Mouse (Mus musculus): Measurements from ENCODE around the gene Spata31d1d. TPM values are rescaled to one million over a fixed set of nuclear protein-coding genes. Genes with fewer than 3 reads are reported as not detected.

Spata31d1d gene
- total and polyA plus RNA-seq, 3 experiments = not detected

GRCm38 (mm10) chr13:59766786-59767515 lies 35.4 kb upstream of the Spata31d1d start:
- no peak overlapping the region for H3K4me2 ChIP-seq (ENCODE audit: insufficient read depth, low read depth, poor library complexity, severe bottlenecking)
- in situ Hi-C loops (cut with MboI; ENCODE audit: low pct_ligation_motif_present, low pct_unique_long_range_greater_than_20kb, low sequenced_read_pairs) = no loop called here
- H3K36me3 ChIP-seq (replicated peaks in 1 of 2; ENCODE audit: control insufficient read depth in 1 of 2, insufficient read depth in 1 of 2, low read length in 1 of 2) = peaks cover 16 to 46% of the 10 kb centered on the region in 2 experiments
- H3K4me1 ChIP-seq (ENCODE audit: control insufficient read depth in 1 of 2, insufficient read depth in 2 of 2) = peaks cover 9 to 32% of the 10 kb centered on the region in 2 experiments; a peak in 3 of 4 replicates
- no peak overlapping the region for H3K9ac ChIP-seq (ENCODE audit: insufficient read depth, low read depth)
- H3K27me3 ChIP-seq (replicated peaks) = no peaks in the 10 kb centered on the region
- dilution Hi-C loops (cut with MboI; ENCODE audit: extremely low pct_ligation_motif_present, extremely low pct_unique_long_range_greater_than_20kb, low sequenced_read_pairs) = no loop called here
- DNase-seq (ENCODE audit: extremely low read depth) = no peak
- H3K9me3 ChIP-seq (replicated peaks; ENCODE audit: low read length) = no peaks in the 10 kb centered on the region
- peaks cover 27% of the 10 kb centered on the region for H3K79me2 ChIP-seq (replicated peaks; ENCODE audit: control insufficient read depth, extremely low read depth, insufficient read depth, poor library complexity, severe bottlenecking)
- no peak overlapping the region for H3K27ac ChIP-seq (ENCODE audit: insufficient read depth, low read depth)
- H3K4me3 ChIP-seq (replicated peaks in 1 of 3; ENCODE audit: low read depth in 2 of 3, low read length in 2 of 3, poor library complexity in 1 of 3) = no peak overlapping the region
- no peak for TF ChIP-seq RCOR1 (conservative IDR thresholded peaks at IDR 0.05; ENCODE audit: low read depth, low read length)

GRCm38 (mm10) chr13:59762791-59763190 lies 31.2 kb upstream of the Spata31d1d start:
- in situ Hi-C loops (cut with MboI; ENCODE audit: low pct_ligation_motif_present, low pct_unique_long_range_greater_than_20kb, low sequenced_read_pairs) (no loop called here), dilution Hi-C loops (cut with MboI; ENCODE audit: extremely low pct_ligation_motif_present, extremely low pct_unique_long_range_greater_than_20kb, low sequenced_read_pairs) (no loop called here)
- TF ChIP-seq POLR2AphosphoS2 (IDR thresholded peaks at IDR 0.05; ENCODE audit: low read depth, low read length) (no peak), KAT2A (IDR thresholded peaks at IDR 0.05; ENCODE audit: insufficient replicate concordance, low read length) (no peak), MXI1 (IDR thresholded peaks at IDR 0.05; ENCODE audit: low read depth, low read length) (no peak), USF2 (conservative IDR thresholded peaks at IDR 0.05; ENCODE audit: low read depth, low read length) (no peak), TCF12 (IDR thresholded peaks at IDR 0.05; ENCODE audit: low read depth, low read length) (no peak), PAX5 (IDR thresholded peaks at IDR 0.05; ENCODE audit: low read length) (no peak), E2F4 (IDR thresholded peaks at IDR 0.05; ENCODE audit: insufficient replicate concordance, low read depth, low read length) (no peak), NELFE (IDR thresholded peaks at IDR 0.05; ENCODE audit: low read depth, low read length) (no peak), JUN (IDR thresholded peaks at IDR 0.05; ENCODE audit: insufficient read depth, low read depth, low read length) (no peak), CHD1 (IDR thresholded peaks at IDR 0.05; ENCODE audit: low read depth, low read length) (no peak), ELF1 (IDR thresholded peaks at IDR 0.05; ENCODE audit: low read depth, low read length) (no peak), RAD21 (IDR thresholded peaks at IDR 0.05; ENCODE audit: low read depth, low read length) (no peak), TBP (conservative IDR thresholded peaks at IDR 0.05; ENCODE audit: low read depth, low read length) (no peak), POLR2A (IDR thresholded peaks at IDR 0.05; ENCODE audit: low read depth, low read length) (no peak), CTCF (conservative IDR thresholded peaks at IDR 0.05 in 1 of 2, IDR thresholded peaks at IDR 0.05 in 1 of 2; ENCODE audit: low read depth in 2 of 2, low read length in 2 of 2) (no peak), SMC3 (IDR thresholded peaks at IDR 0.05; ENCODE audit: low read depth, low read length) (no peak), CHD2 (IDR thresholded peaks at IDR 0.05; ENCODE audit: low read length) (no peak)
- Histone ChIP-seq H3K27ac (ENCODE audit: insufficient read depth, low read depth) (no peak overlapping the region), H3K9ac (ENCODE audit: insufficient read depth, low read depth) (no peak overlapping the region), H3K36me3 (replicated peaks in 1 of 2; ENCODE audit: control insufficient read depth in 1 of 2, insufficient read depth in 1 of 2, low read length in 1 of 2) (peaks cover 41 to 80% of the 10 kb centered on the region in 2 experiments), H3K4me3 (replicated peaks in 1 of 3; ENCODE audit: low read depth in 2 of 3, low read length in 2 of 3, poor library complexity in 1 of 3) (no peak overlapping the region), H3K9me3 (replicated peaks; ENCODE audit: low read length) (no peaks in the 10 kb centered on the region), H3K79me2 (replicated peaks; ENCODE audit: control insufficient read depth, extremely low read depth, insufficient read depth, poor library complexity, severe bottlenecking) (peaks cover 12% of the 10 kb centered on the region), H3K27me3 (replicated peaks) (no peaks in the 10 kb centered on the region), H3K4me2 (ENCODE audit: insufficient read depth, low read depth, poor library complexity, severe bottlenecking) (no peak overlapping the region), H3K4me1 (ENCODE audit: control insufficient read depth in 1 of 2, insufficient read depth in 2 of 2) (peaks cover 3 to 20% of the 10 kb centered on the region in 2 experiments; a peak in 3 of 4 replicates)
- no peak for DNase-seq (ENCODE audit: extremely low read depth)
